Mouse (Mus musculus) hindbrain, embryonic 13.5 days (tissue): ENCODE data around the gene Ccdc93. TPM values are rescaled to one million over a fixed set of nuclear protein-coding genes. Genes with fewer than 3 reads are reported as not detected.

Source experiments
- ATAC-seq: fragments of 200-750 bp; cut with Nextera tagmentation; 2 replicates; pipeline ENCODE4 v1.8.0; 2017; ENCODE audit warnings: moderate TSS enrichment; ENCODE audit not compliant: low FRiP score
- H3K27ac ChIP-seq: fragments of 300-500 bp; sonication (generic); 2 replicates; pipeline ENCODE4 v1.5.1; 2015; ENCODE audit warnings: inconsistent platforms, mild to moderate bottlenecking, moderate library complexity
- H3K27me3 ChIP-seq: fragments of 300-500 bp; sonication (generic); 2 replicates; pipeline ENCODE4 v1.6.1; 2015; ENCODE audit warnings: mild to moderate bottlenecking, inconsistent platforms
- H3K36me3 ChIP-seq: fragments of 300-500 bp; sonication (generic); 2 replicates; pipeline ENCODE4 v1.6.1; 2015; ENCODE audit warnings: mild to moderate bottlenecking, inconsistent platforms
- H3K4me1 ChIP-seq: fragments of 300-500 bp; sonication (generic); replicated peaks from 2 replicates; pipeline ENCODE4 v1.6.1; 2015; ENCODE audit warnings: inconsistent platforms
- H3K4me2 ChIP-seq: fragments of 300-500 bp; sonication (generic); 2 replicates; pipeline ENCODE4 v1.6.1; 2015; ENCODE audit warnings: inconsistent platforms, mild to moderate bottlenecking, moderate library complexity
- H3K4me3 ChIP-seq: fragments of 300-500 bp; sonication (generic); 2 replicates; pipeline ENCODE4 v1.5.1; 2015; ENCODE audit warnings: mild to moderate bottlenecking, inconsistent platforms
- H3K9ac ChIP-seq: fragments of 300-500 bp; sonication (generic); 2 replicates; pipeline ENCODE4 v1.6.1; 2015; ENCODE audit warnings: mild to moderate bottlenecking, inconsistent platforms
- H3K9me3 ChIP-seq: fragments of 300-500 bp; sonication (generic); 2 replicates; pipeline ENCODE4 v1.6.1; 2016; ENCODE audit warnings: inconsistent platforms
- WGBS: fragments of 180-500 bp; shearing (Covaris S2); methylation state at CpG from one replicate; pipeline ENCODE4 v1.1.7; 2015; 5-methylcytosine and 5-hydroxymethylcytosine counted together
- polyA plus RNA-seq: library from polyadenylated mRNA; unstranded; fragments of >200 nt; fragmentation: Nextera tagmentation; extraction: Ambion mirVana; gene quantifications from 2 replicates; pipeline ENCODE4 v1.2.1, GENCODE M21; 2015

Ccdc93 gene
- polyA plus RNA-seq = 11.9 TPM in 2 replicates

DNA sequence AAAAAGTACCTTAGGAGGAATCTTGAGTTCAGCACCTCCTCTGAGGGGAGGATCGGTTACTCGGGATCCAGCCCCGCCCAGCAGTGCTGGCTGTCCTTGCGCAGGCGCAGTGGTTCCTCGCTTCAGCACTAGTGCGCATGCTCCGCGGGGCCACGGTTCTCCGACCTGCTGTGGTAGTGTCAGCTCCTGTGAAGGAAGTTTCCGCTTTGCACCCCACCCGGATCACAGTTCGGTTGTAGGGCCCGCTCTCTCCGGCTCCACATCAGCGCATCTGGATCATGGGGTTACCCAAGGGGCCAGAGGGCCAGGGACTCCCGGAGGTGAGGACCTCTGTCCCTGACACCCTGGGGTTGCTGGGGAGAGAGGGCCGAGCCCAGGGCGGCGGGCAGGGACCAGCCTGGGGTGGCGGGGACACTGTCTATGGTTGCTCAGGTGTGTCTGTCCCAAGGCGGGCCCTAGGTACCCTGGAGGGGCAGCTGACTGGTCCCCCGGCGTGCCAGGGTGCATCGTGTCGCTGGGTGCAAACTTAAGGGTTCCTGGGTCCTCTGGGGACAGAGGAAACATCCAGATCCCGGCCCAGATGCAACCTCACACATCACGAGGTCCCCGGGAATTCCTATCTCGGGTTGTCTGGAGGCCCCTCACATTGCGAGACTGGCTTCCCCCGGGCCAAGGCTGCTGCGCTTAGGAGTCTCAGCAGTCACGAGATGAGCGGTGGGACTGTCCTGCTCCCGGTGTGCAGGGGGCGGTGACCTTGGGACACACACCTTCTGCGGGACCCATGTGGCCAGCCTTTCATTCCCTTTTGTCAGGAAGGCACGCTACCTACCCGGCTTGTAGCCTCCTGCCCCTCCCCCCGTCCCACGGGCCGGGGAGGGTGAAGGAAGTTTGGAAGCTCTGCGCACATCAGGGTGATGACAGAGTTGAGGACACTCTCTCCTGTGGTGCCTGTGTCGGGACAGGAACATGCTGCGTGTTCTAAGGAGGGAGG is at the start of gene Ccdc93:
Ccdc93 (plus strand) TSS at position 112 of the 991 bp plus-strand sequence.
- peaks cover 11% of the 10 kb centered on the region for H3K36me3 ChIP-seq
- WGBS = 0% methylated on average over 47 of the region's 47 CpGs
- H3K27ac ChIP-seq = no peak within 1 kb of the TSS
- H3K4me1 ChIP-seq = peaks cover 27% of the 10 kb centered on the region
- ATAC-seq = peak; percentile 97
- peak within 1 kb of the TSS; percentile 93 for H3K9ac ChIP-seq
- no peaks in the 10 kb centered on the region for H3K9me3 ChIP-seq
- peak within 1 kb of the TSS; percentile 95 for H3K4me2 ChIP-seq
- H3K27me3 ChIP-seq = no peaks in the 10 kb centered on the region
- H3K4me3 ChIP-seq = peak within 1 kb of the TSS; percentile 85

DNA sequence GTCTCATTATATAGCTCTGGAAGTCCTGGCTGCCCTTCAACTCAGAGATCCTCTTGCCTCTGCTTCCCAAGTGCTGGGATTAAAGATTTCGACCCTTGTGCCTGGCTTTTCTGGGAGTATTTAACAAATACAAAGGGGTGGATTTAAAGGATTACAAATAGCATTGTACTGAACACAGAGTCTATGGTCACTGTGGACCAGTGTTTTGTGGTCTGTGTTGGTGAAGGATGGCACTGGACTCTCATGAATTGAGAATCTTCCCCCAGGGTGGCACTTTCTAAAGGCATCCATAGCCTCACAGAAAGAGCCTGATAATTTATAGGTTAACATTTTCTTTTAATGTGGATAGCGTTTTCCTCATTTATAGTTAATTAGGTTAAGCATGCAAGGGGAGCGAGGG is 49.3 kb upstream of the Ccdc93 start:
- Histone ChIP-seq H3K9me3 (no peaks in the 10 kb centered on the region), H3K4me2 (no peak overlapping the region), H3K4me3 (no peak overlapping the region), H3K27me3 (no peaks in the 10 kb centered on the region), H3K9ac (no peak overlapping the region), H3K4me1 (no peaks in the 10 kb centered on the region), H3K27ac (no peak overlapping the region), H3K36me3 (no peaks in the 10 kb centered on the region)
- WGBS = 54% methylated on average over 3 of the region's 3 CpGs
- ATAC-seq = no peak

DNA sequence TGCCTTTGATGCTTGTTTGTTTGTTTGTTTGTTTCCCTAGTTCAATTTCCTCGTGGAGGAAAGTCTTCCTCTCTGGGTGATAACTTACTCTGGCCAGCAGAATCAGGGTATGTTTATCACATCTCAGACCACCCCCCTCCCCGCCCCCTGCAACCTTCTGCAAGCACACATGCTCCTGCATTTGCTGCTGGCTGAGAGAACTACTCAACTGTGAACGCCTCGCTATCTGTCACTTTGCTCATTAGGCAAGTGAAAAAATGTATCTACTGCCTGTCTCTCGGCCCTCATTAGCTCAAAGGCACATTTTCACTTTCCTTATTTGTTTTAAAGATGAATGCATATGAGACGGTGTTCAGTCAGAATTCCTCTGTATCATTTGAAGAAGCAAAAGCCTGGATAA is 42.5 kb upstream of the Ccdc93 start:
- Histone ChIP-seq H3K27me3 (no peaks in the 10 kb centered on the region), H3K4me2 (no peak overlapping the region), H3K36me3 (no peaks in the 10 kb centered on the region), H3K4me3 (no peak overlapping the region), H3K9me3 (no peaks in the 10 kb centered on the region), H3K27ac (peak overlapping the region; percentile 40; the same call in 1 of the 2 replicates), H3K4me1 (peaks cover 38% of the 10 kb centered on the region), H3K9ac (no peak overlapping the region)
- 35% methylated on average over 6 of the region's 6 CpGs for WGBS
- ATAC-seq = peak; percentile 14; the same call in 1 of the 2 replicates

DNA sequence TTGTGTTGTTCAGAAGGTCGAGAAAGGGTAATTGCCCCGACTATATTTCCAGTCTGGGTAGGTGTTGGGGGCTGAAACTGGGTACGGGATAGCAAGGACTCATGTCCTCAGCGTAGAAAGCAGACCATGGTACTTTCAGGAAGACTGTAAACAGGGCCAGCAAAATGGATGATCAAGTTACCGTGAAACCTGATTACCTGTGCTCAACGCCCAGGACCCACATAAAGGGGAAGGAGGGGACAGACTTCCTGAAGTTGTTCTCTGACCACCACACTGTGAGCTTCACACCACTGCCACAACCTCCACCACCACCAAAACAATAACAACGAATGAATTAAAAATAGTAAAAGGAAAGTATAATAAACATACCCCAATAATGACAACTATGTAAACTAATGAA is 42.1 kb upstream of the Ccdc93 start:
- Histone ChIP-seq H3K27me3 (no peaks in the 10 kb centered on the region), H3K9ac (no peak overlapping the region), H3K4me2 (no peak overlapping the region), H3K4me3 (no peak overlapping the region), H3K4me1 (peaks cover 38% of the 10 kb centered on the region), H3K9me3 (no peaks in the 10 kb centered on the region), H3K36me3 (no peaks in the 10 kb centered on the region), H3K27ac (0 out of 2 replicates have a peak overlapping the region, but pooled peaks have one; percentile 40)
- WGBS = 65% methylated on average over 7 of the region's 7 CpGs
- ATAC-seq = no peak

DNA sequence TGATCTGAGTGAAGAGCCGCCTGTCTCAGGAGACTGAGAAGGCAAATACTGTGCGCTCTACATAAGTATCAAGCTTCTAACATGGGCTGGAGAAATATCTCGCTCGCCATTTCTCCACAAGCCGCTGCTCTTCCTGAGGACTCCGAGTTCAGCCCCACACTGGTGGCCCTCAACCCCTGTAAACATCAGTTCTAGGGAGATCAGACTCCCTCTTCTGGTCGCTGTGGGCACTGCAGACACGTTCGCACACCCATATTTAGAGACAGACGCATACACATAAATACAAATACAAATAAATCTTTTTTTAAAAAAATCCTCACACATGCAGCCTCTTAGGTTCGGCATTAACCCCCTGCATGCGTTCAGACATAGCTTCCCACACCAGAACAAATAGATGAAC is 41.3 kb upstream of the Ccdc93 start:
- H3K9me3 ChIP-seq = no peaks in the 10 kb centered on the region
- peaks cover 43% of the 10 kb centered on the region for H3K4me1 ChIP-seq
- 85% methylated on average over 12 of the region's 12 CpGs for WGBS
- H3K36me3 ChIP-seq = no peaks in the 10 kb centered on the region
- peak overlapping the region; percentile 78 for H3K27ac ChIP-seq
- no peak overlapping the region for H3K4me2 ChIP-seq
- H3K9ac ChIP-seq = no peak overlapping the region
- no peaks in the 10 kb centered on the region for H3K27me3 ChIP-seq
- ATAC-seq = no peak
- H3K4me3 ChIP-seq = no peak overlapping the region

DNA sequence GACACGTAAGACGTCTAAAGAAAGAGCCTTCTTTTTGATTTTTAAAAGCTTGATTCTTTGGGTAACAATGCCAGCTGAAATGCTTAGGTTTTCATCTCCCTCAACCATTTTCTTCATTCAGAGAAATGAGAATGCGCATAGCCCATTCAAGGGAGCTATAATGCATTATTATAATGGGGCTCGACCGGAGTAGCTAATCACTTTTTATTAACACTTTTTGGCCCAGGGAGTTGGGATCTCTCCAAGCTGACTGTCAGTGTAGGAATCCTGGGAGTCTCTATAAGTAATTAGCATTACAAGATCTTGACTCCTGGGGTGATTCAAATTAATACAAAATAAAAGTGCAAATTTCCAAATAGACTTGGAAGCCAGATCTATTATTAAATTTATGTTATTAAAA is 40.8 kb upstream of the Ccdc93 start:
- Histone ChIP-seq H3K4me1 (peaks cover 47% of the 10 kb centered on the region), H3K36me3 (no peaks in the 10 kb centered on the region), H3K9me3 (no peaks in the 10 kb centered on the region), H3K27ac (peak overlapping the region; percentile 78), H3K9ac (no peak overlapping the region), H3K4me3 (no peak overlapping the region), H3K27me3 (no peaks in the 10 kb centered on the region), H3K4me2 (no peak overlapping the region)
- no peak for ATAC-seq
- 60% methylated on average over 5 of the region's 5 CpGs for WGBS

DNA sequence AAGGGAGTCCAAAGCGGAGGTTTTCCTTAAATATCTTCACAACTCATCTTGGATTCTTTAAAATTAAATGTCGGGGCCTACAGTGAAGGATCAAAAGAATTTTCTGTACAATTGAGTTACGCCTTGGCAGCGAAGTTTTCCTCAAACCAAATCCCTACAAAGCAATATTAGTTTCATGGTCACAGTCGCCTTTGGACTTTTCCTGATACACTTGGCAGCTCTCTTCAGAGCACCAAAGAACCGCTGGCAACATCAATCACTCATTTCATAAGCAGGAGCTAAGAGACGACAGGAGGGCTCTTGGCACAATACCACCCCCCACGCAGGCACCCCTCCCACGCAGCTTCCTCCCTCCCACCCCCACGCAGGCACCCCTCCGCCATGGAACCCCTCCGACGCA is 40.4 kb upstream of the Ccdc93 start:
- 50% methylated on average over 13 of the region's 13 CpGs for WGBS
- H3K27me3 ChIP-seq = no peaks in the 10 kb centered on the region
- ATAC-seq = no peak
- H3K4me3 ChIP-seq = no peak overlapping the region
- H3K27ac ChIP-seq = peak overlapping the region; percentile 48
- no peak overlapping the region for H3K9ac ChIP-seq
- H3K9me3 ChIP-seq = no peaks in the 10 kb centered on the region
- H3K4me1 ChIP-seq = peaks cover 51% of the 10 kb centered on the region
- H3K4me2 ChIP-seq = peak overlapping the region; percentile 34
- H3K36me3 ChIP-seq = no peaks in the 10 kb centered on the region

DNA sequence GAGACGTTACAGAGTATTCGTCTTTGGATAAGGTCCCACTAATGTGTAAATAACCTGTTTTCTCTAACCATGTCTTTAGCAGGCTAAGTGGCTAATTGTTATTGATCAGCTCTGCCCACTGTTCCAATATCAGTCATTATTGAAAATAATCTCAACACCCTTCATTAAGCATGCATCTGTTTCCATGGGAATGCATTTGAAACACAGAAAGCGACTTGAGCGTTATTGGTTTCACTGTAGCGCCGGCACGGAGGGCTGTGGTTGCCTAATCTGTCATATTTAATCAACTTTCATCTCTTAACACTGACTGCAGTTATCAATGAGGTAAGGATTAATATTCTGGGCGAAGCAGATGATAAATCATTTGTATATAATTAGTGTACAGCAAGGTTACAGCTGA is 40.0 kb upstream of the Ccdc93 start:
- H3K4me1 ChIP-seq = peaks cover 54% of the 10 kb centered on the region
- H3K36me3 ChIP-seq = no peaks in the 10 kb centered on the region
- WGBS = 48% methylated on average over 8 of the region's 8 CpGs
- no peak overlapping the region for H3K9ac ChIP-seq
- no peaks in the 10 kb centered on the region for H3K27me3 ChIP-seq
- H3K4me2 ChIP-seq = peak overlapping the region; percentile 34
- H3K9me3 ChIP-seq = no peaks in the 10 kb centered on the region
- peak overlapping the region; percentile 48 for H3K27ac ChIP-seq
- H3K4me3 ChIP-seq = no peak overlapping the region
- 0 out of 2 replicates have a peak, but pooled peaks have one; percentile 44 for ATAC-seq

DNA sequence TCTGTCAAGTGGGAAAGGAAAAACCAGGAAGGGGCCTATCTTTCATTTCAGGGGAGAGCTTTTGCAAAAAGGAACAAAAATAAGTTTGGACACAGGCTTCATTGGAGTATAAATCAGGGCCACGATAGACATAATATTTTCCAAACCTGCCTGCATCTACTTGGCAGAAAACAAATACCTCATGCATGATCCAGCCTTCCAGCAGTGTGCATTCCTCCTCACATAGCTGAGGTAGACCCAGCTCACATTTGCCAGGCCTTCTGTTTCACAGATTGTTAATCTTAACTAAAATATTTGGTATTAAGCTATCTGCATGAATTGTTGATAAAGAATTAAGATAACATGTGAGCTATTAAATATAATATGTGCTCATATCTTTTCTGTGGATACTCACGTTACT is 37.7 kb upstream of the Ccdc93 start:
- Histone ChIP-seq H3K27me3 (no peaks in the 10 kb centered on the region), H3K27ac (no peak overlapping the region), H3K9ac (no peak overlapping the region), H3K4me2 (no peak overlapping the region), H3K9me3 (no peaks in the 10 kb centered on the region), H3K36me3 (no peaks in the 10 kb centered on the region), H3K4me3 (no peak overlapping the region), H3K4me1 (peaks cover 49% of the 10 kb centered on the region)
- WGBS = 84% methylated on average over 2 of the region's 2 CpGs
- no peak for ATAC-seq

DNA sequence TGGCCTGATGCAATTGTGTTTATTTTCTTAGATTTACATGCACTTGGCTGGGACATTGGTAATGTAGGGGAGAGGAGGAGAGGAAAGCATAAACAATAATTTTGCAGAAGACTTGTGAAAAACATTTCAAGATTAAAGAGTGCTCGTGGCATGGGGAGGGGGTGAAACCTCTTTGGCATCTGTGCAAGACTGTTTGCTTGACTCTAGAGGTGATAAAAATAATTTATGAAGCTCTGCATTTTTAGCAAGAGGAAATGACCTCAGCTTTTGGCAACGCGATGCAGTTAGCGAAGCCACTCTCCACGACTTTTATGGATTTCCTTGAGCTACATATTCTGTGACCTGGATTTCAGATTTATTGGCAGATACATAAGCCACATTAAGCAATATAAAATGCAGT is 36.1 kb upstream of the Ccdc93 start:
- no peak overlapping the region for H3K27ac ChIP-seq

DNA sequence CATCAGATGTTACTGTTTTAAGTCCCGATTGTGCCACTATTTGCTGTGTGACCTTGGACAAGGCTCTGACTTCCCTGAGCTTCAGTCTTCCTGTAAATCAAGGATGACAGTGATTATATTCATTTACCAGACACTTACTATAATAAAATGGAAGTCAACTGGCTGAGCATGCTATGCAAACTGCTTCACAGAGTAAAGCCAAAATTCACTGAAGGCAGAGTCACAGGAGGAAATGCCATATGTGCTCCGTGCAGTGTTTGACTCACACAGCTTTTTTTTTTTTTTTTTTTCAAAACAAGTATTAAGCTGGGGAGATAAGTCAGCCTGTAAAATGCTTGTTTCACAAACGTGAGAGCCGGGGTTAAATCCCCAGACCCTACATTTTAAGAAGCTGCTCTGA is 34.3 kb upstream of the Ccdc93 start:
- H3K27me3 ChIP-seq = no peaks in the 10 kb centered on the region
- WGBS = 76% methylated on average over 4 of the region's 4 CpGs
- H3K9me3 ChIP-seq = no peaks in the 10 kb centered on the region

More for the DNA sequence above, 36.1 kb upstream of the Ccdc93 start:
- WGBS = 65% methylated on average over 5 of the region's 5 CpGs
- H3K4me1 ChIP-seq = peaks cover 54% of the 10 kb centered on the region
- no peak overlapping the region for H3K4me3 ChIP-seq
- no peaks in the 10 kb centered on the region for H3K36me3 ChIP-seq
- no peak overlapping the region for H3K9ac ChIP-seq
- H3K27me3 ChIP-seq = no peaks in the 10 kb centered on the region
- ATAC-seq = no peak
- no peaks in the 10 kb centered on the region for H3K9me3 ChIP-seq
- no peak overlapping the region for H3K4me2 ChIP-seq

DNA sequence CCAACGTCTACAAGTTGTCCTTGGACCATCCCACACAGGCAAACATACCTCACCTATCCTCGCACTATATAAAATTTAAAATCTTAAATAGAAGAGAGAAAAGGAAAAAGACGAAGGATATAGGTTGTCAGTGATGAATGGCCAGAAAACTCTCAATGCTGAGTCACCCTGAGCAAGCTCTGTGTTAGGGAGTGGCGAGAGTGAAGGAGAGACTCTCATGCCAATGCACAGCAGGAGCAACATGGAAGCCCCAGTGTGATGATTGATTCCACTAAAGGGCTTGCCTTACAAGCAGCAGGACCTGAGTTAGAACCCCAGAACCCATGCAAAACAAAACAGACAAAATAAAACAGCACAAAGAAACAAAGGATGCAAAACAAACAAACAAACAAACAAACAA is 32.6 kb upstream of the Ccdc93 start:
- no peak for ATAC-seq
- Histone ChIP-seq H3K36me3 (no peaks in the 10 kb centered on the region), H3K4me3 (no peak overlapping the region), H3K9me3 (no peaks in the 10 kb centered on the region), H3K4me2 (no peak overlapping the region), H3K27ac (no peak overlapping the region), H3K27me3 (no peaks in the 10 kb centered on the region), H3K9ac (no peak overlapping the region), H3K4me1 (peaks cover 31% of the 10 kb centered on the region)
- 81% methylated on average over 4 of the region's 4 CpGs for WGBS

More for the DNA sequence above, 34.3 kb upstream of the Ccdc93 start:
- H3K4me1 ChIP-seq = peaks cover 45% of the 10 kb centered on the region
- H3K4me3 ChIP-seq = no peak overlapping the region
- H3K9ac ChIP-seq = no peak overlapping the region
- no peak overlapping the region for H3K27ac ChIP-seq
- H3K36me3 ChIP-seq = no peaks in the 10 kb centered on the region
- no peak overlapping the region for H3K4me2 ChIP-seq
- no peak for ATAC-seq
